Mouse (Mus musculus): ENCODE measurements around the gene Olfr1344. TPM values are rescaled to one million over a fixed set of nuclear protein-coding genes. Genes with fewer than 3 reads are reported as not detected.
"Not testable (repeated sequence)": the region's sequence is repeated elsewhere in the genome, so short reads cannot be mapped to it uniquely, and the experiment has no call there.

The Olfr1344 gene
- polyA plus RNA-seq, 1 experiment from 2014 or later, result not detected

- Histone ChIP-seq H3K9ac (ENCODE audit: low read depth, low read length) (no peak overlapping the region), H3K4me1 (ENCODE audit: control insufficient read depth, low read depth, low read length) (no peaks in the 10 kb centered on the region), H3K9me3 (replicated peaks; ENCODE audit: control insufficient read depth, low read length) (no peaks in the 10 kb centered on the region), H3K4me3 (ENCODE audit: low read depth, low read length) (no peak overlapping the region), H3K27me3 (ENCODE audit: control insufficient read depth, insufficient read depth, low read depth, low read length) (no peaks in the 10 kb centered on the region), H3K27ac (ENCODE audit: low read length) (no peak overlapping the region), H3K36me3 (ENCODE audit: control insufficient read depth, insufficient read depth) (no peaks in the 10 kb centered on the region), H3K4me2 (ENCODE audit: low read depth, low read length) (no peak overlapping the region)
- 65% methylated on average over 3 of the region's 3 CpGs for WGBS (ENCODE audit: insufficient replicate concordance)
- ATAC-seq (ENCODE audit: low read depth), result no peak
Observed at GRCm38 (mm10) chr7:6429381-6429780, 9.1 kb upstream of the Olfr1344 start.

GRCm38 (mm10) chr7:6430342-6430741 is 8.1 kb upstream of the Olfr1344 start:
- ATAC-seq (ENCODE audit: low read depth), result no peak
- Histone ChIP-seq H3K27me3 (ENCODE audit: control insufficient read depth, insufficient read depth, low read depth, low read length) (no peaks in the 10 kb centered on the region), H3K36me3 (ENCODE audit: control insufficient read depth, insufficient read depth) (no peaks in the 10 kb centered on the region), H3K9ac (ENCODE audit: low read depth, low read length) (no peak overlapping the region), H3K9me3 (replicated peaks; ENCODE audit: control insufficient read depth, low read length) (no peaks in the 10 kb centered on the region), H3K27ac (ENCODE audit: low read length) (no peak overlapping the region), H3K4me1 (ENCODE audit: control insufficient read depth, low read depth, low read length) (no peaks in the 10 kb centered on the region), H3K4me2 (ENCODE audit: low read depth, low read length) (no peak overlapping the region), H3K4me3 (ENCODE audit: low read depth, low read length) (no peak overlapping the region)
- 18% methylated on average over 2 of the region's 2 CpGs for WGBS (ENCODE audit: insufficient replicate concordance)

GRCm38 (mm10) chr7:6441173-6441572 is 2.7 kb downstream of the Olfr1344 start:
- WGBS (ENCODE audit: insufficient replicate concordance), result 58% methylated on average over 2 of the region's 2 CpGs
- Histone ChIP-seq H3K4me3 (ENCODE audit: low read depth, low read length) (no peak overlapping the region), H3K4me2 (ENCODE audit: low read depth, low read length) (no peak overlapping the region), H3K27ac (ENCODE audit: low read length) (no peak overlapping the region), H3K27me3 (ENCODE audit: control insufficient read depth, insufficient read depth, low read depth, low read length) (no peaks in the 10 kb centered on the region), H3K9me3 (replicated peaks; ENCODE audit: control insufficient read depth, low read length) (no peaks in the 10 kb centered on the region), H3K4me1 (ENCODE audit: control insufficient read depth, low read depth, low read length) (no peaks in the 10 kb centered on the region), H3K36me3 (ENCODE audit: control insufficient read depth, insufficient read depth) (no peaks in the 10 kb centered on the region), H3K9ac (ENCODE audit: low read depth, low read length) (no peak overlapping the region)
- no peak for ATAC-seq (ENCODE audit: low read depth)

GRCm38 (mm10) chr7:6447771-6448170 is 9.3 kb downstream of the Olfr1344 start:
- WGBS (ENCODE audit: insufficient replicate concordance), result 29% methylated on average over 5 of the region's 5 CpGs
- Histone ChIP-seq H3K27me3 (ENCODE audit: control insufficient read depth, insufficient read depth, low read depth, low read length) (no peaks in the 10 kb centered on the region), H3K9me3 (replicated peaks; ENCODE audit: control insufficient read depth, low read length) (no peaks in the 10 kb centered on the region), H3K27ac (ENCODE audit: low read length) (no peak overlapping the region), H3K4me3 (ENCODE audit: low read depth, low read length) (no peak overlapping the region), H3K4me2 (ENCODE audit: low read depth, low read length) (no peak overlapping the region), H3K36me3 (ENCODE audit: control insufficient read depth, insufficient read depth) (no peaks in the 10 kb centered on the region), H3K4me1 (ENCODE audit: control insufficient read depth, low read depth, low read length) (no peaks in the 10 kb centered on the region), H3K9ac (ENCODE audit: low read depth, low read length) (no peak overlapping the region)
- no peak for ATAC-seq (ENCODE audit: low read depth)

GRCm38 (mm10) chr7:6455868-6456267 is 17.4 kb downstream of the Olfr1344 start, which contains the start of gene Olfr1336:
Olfr1336 (plus strand) TSS chr7:6456168.
- no peak within 1 kb of the TSS for H3K9ac ChIP-seq (ENCODE audit: low read depth, low read length)
- no peaks in the 10 kb centered on the region for H3K36me3 ChIP-seq (ENCODE audit: control insufficient read depth, insufficient read depth)
- no peaks in the 10 kb centered on the region for H3K4me1 ChIP-seq (ENCODE audit: control insufficient read depth, low read depth, low read length)
- H3K27ac ChIP-seq (ENCODE audit: low read length), result no peak within 1 kb of the TSS
- H3K4me2 ChIP-seq (ENCODE audit: low read depth, low read length), result no peak within 1 kb of the TSS
- no peak for ATAC-seq (ENCODE audit: low read depth)
- H3K4me3 ChIP-seq (ENCODE audit: low read depth, low read length), result no peak within 1 kb of the TSS
- no peaks in the 10 kb centered on the region for H3K27me3 ChIP-seq (ENCODE audit: control insufficient read depth, insufficient read depth, low read depth, low read length)
- H3K9me3 ChIP-seq (replicated peaks; ENCODE audit: control insufficient read depth, low read length), result no peaks in the 10 kb centered on the region

- no peak overlapping the region for H3K4me2 ChIP-seq (ENCODE audit: low read depth, low read length)
- no peak for ATAC-seq (ENCODE audit: low read depth)
- 22% methylated on average over 3 of the region's 3 CpGs for WGBS (ENCODE audit: insufficient replicate concordance)
- H3K36me3 ChIP-seq (ENCODE audit: control insufficient read depth, insufficient read depth), result no peaks in the 10 kb centered on the region
- H3K27me3 ChIP-seq (ENCODE audit: control insufficient read depth, insufficient read depth, low read depth, low read length), result no peaks in the 10 kb centered on the region
- H3K27ac ChIP-seq (ENCODE audit: low read length), result no peak overlapping the region
- no peak overlapping the region for H3K9ac ChIP-seq (ENCODE audit: low read depth, low read length)
- no peaks in the 10 kb centered on the region for H3K9me3 ChIP-seq (replicated peaks; ENCODE audit: control insufficient read depth, low read length)
- no peak overlapping the region for H3K4me3 ChIP-seq (ENCODE audit: low read depth, low read length)
- H3K4me1 ChIP-seq (ENCODE audit: control insufficient read depth, low read depth, low read length), result no peaks in the 10 kb centered on the region
Observed at GRCm38 (mm10) chr7:6456399-6456798, 17.9 kb downstream of the Olfr1344 start.

GRCm38 (mm10) chr7:6466951-6467350 is 28.5 kb downstream of the Olfr1344 start, which contains the start of gene Olfr1346:
Olfr1346 (plus strand) TSS chr7:6467101.
- ATAC-seq (ENCODE audit: low read depth), result no peak
- Histone ChIP-seq H3K36me3 (ENCODE audit: control insufficient read depth, insufficient read depth) (no peaks in the 10 kb centered on the region), H3K4me2 (ENCODE audit: low read depth, low read length) (no peak within 1 kb of the TSS)

GRCm38 (mm10) chr7:6477633-6478032 is 39.1 kb downstream of the Olfr1344 start:
- not testable (repeated sequence) for H3K9me3 ChIP-seq (replicated peaks; ENCODE audit: control insufficient read depth, low read length); H3K4me1 ChIP-seq (ENCODE audit: control insufficient read depth, low read depth, low read length); H3K36me3 ChIP-seq (ENCODE audit: control insufficient read depth, insufficient read depth); H3K4me2 ChIP-seq (ENCODE audit: low read depth, low read length); H3K4me3 ChIP-seq (ENCODE audit: low read depth, low read length); H3K27ac ChIP-seq (ENCODE audit: low read length); H3K27me3 ChIP-seq (ENCODE audit: control insufficient read depth, insufficient read depth, low read depth, low read length); ATAC-seq (ENCODE audit: low read depth); H3K9ac ChIP-seq (ENCODE audit: low read depth, low read length)
- 38% methylated on average over 2 of the region's 2 CpGs for WGBS (ENCODE audit: insufficient replicate concordance)

More at GRCm38 (mm10) chr7:6466951-6467350, 28.5 kb downstream of the Olfr1344 start, which contains the start of gene Olfr1346:
- Histone ChIP-seq H3K27me3 (ENCODE audit: control insufficient read depth, insufficient read depth, low read depth, low read length) (no peaks in the 10 kb centered on the region), H3K27ac (ENCODE audit: low read length) (no peak within 1 kb of the TSS), H3K9me3 (replicated peaks; ENCODE audit: control insufficient read depth, low read length) (no peaks in the 10 kb centered on the region), H3K4me1 (ENCODE audit: control insufficient read depth, low read depth, low read length) (no peaks in the 10 kb centered on the region), H3K9ac (ENCODE audit: low read depth, low read length) (no peak within 1 kb of the TSS), H3K4me3 (ENCODE audit: low read depth, low read length) (no peak within 1 kb of the TSS)

- no peak within 1 kb of the TSS for H3K9ac ChIP-seq (ENCODE audit: low read depth, low read length)
- H3K9me3 ChIP-seq (replicated peaks; ENCODE audit: control insufficient read depth, low read length), result no peaks in the 10 kb centered on the region
- no peaks in the 10 kb centered on the region for H3K27me3 ChIP-seq (ENCODE audit: control insufficient read depth, insufficient read depth, low read depth, low read length)
- no peak for ATAC-seq (ENCODE audit: low read depth)
- H3K4me2 ChIP-seq (ENCODE audit: low read depth, low read length), result no peak within 1 kb of the TSS
- no peak within 1 kb of the TSS for H3K4me3 ChIP-seq (ENCODE audit: low read depth, low read length)
- 8% methylated on average over 2 of the region's 2 CpGs for WGBS (ENCODE audit: insufficient replicate concordance)
- H3K4me1 ChIP-seq (ENCODE audit: control insufficient read depth, low read depth, low read length), result no peaks in the 10 kb centered on the region
- no peak within 1 kb of the TSS for H3K27ac ChIP-seq (ENCODE audit: low read length)
- H3K36me3 ChIP-seq (ENCODE audit: control insufficient read depth, insufficient read depth), result no peaks in the 10 kb centered on the region
Observed at GRCm38 (mm10) chr7:6486841-6487240, 48.4 kb downstream of the Olfr1344 start, which contains the start of gene Olfr5. Olfr5 (minus strand) TSS chr7:6486941.

Measured in liver, embryonic 16.5 days (tissue).